Mouse (Mus musculus): ENCODE data around the gene Pkd1l2.

Pkd1l2 gene

GRCm38 (mm10) chr8:117085521-117085920 is 3.3 kb upstream of the Pkd1l2 start:
- no peak for DNase-seq (ENCODE audit: low spot score)

DNA sequence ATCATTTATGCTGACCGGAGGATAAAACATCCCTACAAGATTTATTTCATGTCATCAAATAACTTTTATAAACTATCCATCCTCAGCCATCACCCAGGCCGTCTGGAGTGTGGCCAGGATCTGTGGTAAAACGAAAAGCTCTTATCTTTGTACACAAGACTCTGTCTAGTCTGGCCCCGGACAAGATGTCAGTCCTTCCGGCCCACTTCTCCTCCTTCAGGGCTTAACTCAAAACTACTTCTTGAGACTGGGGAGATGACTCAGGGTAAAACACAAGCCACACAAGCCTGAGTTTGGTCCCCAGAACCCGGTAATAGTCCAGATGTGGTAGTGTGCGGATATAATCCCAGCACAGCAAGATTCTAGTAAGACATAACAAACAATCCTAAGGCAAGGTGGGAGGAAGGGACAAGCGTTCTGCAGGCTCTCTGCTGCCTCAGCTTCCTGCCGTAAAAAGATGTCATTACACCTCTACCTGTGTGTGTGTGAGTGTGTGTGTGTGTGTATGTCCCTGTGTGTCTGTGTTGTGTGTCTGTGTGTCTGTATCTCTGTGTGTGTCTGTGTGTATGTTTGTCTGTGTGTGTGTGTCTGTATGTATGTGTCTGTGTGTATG is 804 bp upstream of the Pkd1l2 start:
- DNase-seq (ENCODE audit: low spot score), result no peak

DNA sequence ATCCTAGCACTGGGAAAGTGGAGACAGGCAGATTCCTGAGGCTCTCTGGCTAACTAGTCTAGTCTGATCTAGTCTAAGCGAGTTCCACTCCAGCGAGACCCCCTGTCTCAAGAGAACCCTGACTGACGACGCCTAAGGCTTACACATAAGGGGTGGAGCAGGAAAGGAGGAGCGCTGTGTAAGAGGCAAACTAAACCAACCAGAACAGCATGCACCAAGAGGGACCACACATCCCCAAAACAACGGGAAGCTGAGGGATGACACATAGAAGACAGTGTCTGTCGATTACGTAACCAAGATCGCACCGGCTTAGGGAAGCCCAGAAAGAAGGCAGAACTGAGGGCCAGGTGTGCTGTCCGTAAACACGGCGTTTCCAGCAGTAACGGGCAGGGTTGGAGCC is 2.6 kb downstream of the Pkd1l2 start:
- DNase-seq (ENCODE audit: low spot score), result no peak

DNA sequence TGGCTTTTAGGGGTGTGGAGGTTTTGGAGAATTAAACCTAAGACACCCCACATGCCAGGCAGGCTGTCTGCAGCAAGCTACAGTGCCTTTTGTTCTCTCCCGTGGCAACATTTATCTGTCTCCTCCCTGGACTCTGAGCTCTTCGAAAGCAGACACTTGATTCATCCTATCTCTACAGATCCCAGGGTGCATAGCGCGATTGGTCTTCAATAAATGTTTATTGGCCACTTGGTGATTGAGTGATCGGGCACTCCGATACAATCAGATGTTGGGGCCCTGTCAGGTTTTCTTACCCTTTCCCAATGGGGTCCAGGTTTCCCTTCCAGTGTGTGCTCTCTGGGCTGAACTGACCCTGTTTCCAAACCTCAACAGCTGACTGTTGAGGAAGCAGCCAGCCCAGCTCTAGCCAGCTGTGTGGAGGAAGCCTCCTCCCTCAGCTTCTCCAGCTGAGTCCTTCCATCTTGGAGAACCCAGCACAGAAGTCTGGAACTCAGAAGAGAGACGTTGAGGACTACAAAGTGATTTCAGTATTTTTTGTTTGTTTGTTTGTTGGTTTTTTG is 3.8 kb downstream of the Pkd1l2 start:
- no peak for DNase-seq (ENCODE audit: low spot score)

DNA sequence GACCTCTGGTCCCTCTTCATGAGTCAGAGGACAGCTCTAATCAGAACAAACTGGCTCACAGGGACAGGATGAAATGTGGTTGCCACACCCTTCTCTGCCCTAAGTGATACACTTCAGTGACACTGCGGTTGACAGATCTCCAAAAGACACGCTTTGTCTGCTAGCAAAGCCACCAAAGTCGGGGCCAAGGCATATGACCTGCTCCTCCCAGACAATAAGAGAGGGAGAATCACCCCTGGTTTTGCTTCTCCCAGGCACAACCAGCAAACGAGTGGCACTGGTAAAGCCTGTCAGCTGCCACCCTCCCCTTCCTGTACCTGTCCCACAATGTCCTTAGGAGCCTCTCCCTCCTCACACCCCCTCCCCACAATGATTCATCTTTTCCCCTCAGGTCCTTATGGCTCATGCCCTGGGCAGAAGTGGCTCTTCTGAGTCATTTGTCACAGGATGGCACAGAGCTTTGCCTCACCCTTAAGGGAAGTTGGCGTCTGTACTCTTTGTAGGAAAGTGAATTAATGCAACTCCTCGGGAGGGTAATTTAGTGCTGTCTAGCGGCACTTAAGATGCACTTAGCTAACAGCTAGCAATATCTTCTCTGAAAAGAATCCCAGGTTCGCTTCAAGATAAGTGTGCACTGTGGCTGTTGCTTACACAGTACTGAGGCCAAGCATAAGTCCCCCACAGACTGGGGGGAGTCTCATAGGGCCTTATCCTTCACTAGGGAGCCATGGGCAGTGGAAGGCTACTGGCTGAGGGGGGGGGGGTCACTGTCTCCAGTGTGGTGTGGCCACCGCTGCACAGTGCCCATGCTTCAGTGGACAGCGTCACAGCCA is 7.7 kb downstream of the Pkd1l2 start:
- DNase-seq (ENCODE audit: low spot score), result no peak

GRCm38 (mm10) chr8:117069708-117070107 is 12.5 kb downstream of the Pkd1l2 start:
- DNase-seq (ENCODE audit: low spot score), result peak; percentile 10

DNA sequence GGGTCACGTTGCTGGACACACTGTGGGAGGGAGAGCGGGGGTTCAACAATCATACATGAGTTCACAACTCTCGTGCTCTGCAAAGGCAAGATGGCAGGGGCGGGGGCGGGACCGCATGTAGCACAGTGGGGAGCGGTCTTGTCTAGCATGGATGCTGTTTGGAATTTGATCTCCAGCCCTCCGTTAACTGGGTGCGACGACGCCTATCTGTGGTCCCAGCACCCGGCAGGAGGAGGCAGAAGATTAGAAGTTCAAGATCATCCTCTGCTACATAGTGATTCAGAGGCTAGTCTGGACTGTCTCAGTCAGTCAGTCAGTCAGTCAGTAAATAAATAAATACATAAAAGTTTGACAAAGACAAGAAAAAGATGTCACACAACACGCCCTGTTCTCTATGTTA is 14.0 kb downstream of the Pkd1l2 start:
- DNase-seq (ENCODE audit: low spot score), result no peak

DNA sequence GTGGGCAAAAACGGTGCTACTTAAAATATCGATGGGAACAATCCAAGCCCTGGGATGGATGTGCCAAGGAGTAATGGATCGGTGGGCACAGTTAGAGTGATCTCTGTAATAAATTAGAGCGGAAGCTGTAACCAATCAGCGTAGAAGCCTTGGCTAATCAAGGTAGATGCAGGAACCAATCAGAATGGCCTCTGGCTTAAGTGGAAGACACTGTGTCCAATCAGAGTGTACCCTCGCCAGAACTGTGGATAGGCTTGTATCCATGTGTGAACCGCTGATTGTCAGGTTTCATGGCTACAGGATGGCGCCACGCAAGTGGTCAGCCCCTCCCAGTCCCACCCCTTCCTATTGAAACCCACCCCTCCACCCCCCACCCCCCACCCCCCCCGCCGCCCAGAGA is 14.9 kb downstream of the Pkd1l2 start:
- DNase-seq (ENCODE audit: low spot score), result no peak

- DNase-seq (ENCODE audit: low spot score), result no peak
Measured at GRCm38 (mm10) chr8:117066955-117067354, 15.3 kb downstream of the Pkd1l2 start.

DNA sequence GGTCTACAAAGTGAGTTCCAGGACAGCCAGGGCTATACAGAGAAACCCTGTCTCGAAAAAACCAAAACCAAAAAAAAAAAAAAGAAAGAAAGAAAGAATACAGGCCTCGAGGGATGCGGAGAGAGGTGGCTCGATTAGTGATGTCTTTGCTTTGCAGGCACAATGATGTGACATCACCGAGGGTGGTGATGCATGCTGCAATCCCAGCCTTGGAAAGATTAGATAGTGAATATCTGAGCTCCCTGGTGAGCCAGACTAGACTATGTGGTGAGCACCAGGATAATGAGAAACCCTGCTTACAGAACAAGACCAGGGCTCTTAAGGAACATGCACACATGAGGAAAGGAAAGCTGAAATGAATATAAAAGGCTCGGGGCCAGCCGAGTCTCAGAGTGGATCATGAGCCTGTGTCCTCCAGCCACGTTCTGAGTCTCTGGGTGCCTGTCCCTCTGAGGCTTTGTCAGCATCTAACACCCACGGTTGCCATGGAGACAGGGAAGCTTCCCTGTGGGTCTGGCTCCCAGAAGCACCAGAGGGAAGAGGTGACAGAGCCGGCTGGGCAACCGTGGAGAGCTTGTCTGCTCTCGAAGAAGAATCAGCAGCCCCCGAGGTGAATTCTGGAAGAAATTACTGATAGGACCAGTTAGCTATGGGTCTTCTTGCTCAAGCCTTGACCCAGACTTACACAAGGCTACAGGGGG is 20.9 kb downstream of the Pkd1l2 start:
- DNase-seq (ENCODE audit: low spot score), result no peak

- no peak for DNase-seq (ENCODE audit: low spot score)
Measured at GRCm38 (mm10) chr8:117060306-117060705, 21.9 kb downstream of the Pkd1l2 start.

DNA sequence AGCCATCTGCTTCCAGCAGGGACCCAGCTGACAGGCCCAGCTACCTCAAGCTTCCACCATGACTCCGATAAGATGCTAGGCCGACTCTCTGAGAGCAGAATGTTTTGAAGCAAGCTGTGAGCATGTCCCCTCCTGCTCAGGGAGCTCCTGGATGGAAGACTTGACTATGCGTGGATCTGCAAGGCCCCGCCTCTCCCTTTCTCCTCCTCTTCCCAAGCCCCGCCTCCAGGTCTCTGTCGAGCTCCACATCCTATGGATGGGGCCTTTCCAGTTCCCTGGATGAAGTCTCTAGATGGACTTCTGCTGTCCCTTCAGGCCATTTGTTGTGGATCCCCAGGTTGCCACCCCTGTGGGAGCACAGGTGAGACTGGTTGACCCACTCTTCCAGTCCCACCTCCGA is 23.2 kb downstream of the Pkd1l2 start:
- no peak for DNase-seq (ENCODE audit: low spot score)

- peak; percentile 28 for DNase-seq (ENCODE audit: low spot score)
Measured at GRCm38 (mm10) chr8:117055097-117055496, 27.2 kb downstream of the Pkd1l2 start.

GRCm38 (mm10) chr8:117054146-117054545 is 28.1 kb downstream of the Pkd1l2 start:
- no peak for DNase-seq (ENCODE audit: low spot score)

DNA sequence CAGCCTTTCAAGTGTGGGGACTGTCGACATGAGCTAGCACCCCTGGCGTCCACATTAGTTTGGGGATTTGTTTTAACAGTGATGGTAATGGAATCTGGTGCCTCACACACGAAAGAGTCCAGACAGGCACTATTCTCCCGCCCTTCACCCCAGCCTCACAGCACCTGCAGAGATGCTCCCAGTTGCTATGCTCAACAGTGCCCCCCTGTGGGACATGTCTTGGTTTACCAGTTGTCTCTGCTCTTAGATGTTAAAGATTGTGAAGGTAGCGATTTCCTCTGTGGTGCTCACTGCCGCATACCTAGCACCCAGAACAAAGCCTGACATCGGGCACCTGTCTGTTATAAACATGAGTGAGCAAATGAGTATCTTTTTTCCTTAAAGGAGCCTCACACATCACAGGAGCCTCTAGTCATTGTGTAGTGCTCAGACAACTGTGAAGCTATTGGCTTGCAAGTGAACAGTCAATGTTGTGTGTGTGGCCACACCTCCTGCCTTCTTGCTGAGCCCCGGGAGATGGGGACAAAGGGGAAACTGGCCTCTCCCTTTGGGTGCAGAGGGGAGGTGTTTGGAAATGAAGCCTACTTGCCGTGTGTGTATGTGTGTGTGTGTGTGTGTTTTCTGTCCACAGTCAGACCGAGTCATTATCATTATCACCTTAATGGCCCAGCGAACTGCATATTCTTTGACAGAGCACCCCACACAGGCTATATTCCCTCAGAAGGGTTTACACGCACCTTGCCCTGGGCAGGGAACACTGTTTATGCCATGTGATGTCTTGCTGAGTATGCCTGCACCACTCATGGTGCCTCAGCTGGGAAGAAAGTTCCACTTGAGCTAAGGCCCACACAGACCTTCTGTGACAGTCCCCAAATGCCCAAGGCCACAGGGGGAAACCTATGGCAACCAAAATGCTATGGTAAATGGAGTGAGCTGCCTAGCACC is 28.8 kb downstream of the Pkd1l2 start:
- no peak for DNase-seq (ENCODE audit: low spot score)

DNA sequence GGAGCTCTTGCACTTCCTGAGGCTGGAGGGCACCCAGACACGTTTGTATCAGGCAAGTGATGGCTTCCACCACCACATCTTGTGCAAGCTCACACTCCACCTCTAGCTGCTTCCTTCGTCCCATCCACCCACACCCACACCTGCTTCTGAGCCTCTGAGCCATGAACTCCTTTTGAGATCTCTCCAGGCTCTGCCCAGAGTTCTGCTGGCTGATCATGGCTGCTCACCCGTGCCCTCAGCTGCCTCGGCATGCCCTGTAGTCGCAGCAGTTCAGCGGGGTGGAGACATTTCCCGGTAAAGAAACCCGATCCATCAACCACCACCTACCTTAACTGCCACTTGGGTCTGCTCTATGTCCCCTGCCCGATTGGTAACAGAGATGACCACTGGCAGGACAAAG is 30.9 kb downstream of the Pkd1l2 start:
- no peak for DNase-seq (ENCODE audit: low spot score)

GRCm38 (mm10) chr8:117050763-117051162 is 31.5 kb downstream of the Pkd1l2 start:
- DNase-seq (ENCODE audit: low spot score), result peak; percentile 18

- no peak for DNase-seq (ENCODE audit: low spot score)
Measured at GRCm38 (mm10) chr8:117049444-117049843, 32.8 kb downstream of the Pkd1l2 start.

- no peak for DNase-seq (ENCODE audit: low spot score)
Measured at GRCm38 (mm10) chr8:117043584-117043983, 38.7 kb downstream of the Pkd1l2 start.

- no peak for DNase-seq (ENCODE audit: low spot score)
Measured at GRCm38 (mm10) chr8:117039843-117040242, 42.4 kb downstream of the Pkd1l2 start.

DNA sequence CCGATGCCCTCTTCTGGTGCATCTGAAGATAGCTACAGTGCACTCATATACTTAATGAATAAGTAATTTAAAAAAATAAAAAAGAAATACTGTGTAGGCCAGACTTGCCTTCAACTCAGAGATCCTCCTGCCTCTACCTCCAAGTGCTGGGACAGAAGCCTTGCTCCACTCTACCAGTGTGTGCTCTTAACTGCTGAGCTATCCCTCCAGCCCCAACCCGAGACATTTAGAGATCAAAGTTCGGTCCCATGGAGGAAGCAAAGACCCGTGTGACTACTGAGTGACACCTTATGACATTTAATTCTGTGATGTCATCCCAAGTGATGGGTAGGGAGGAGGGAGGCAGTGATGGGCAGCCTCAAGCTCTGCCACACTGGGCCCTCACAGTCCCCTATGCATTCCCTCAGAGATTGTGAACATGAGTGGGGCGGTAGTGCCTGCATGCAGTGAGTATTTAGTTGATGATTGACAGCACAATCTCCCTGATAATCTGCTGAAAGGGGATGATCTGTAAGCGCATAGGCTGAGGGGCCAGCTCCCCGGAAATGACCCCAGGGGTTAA is 44.8 kb downstream of the Pkd1l2 start:
- no peak for DNase-seq (ENCODE audit: low spot score)
